Mouse (Mus musculus): ENCODE data around the gene Ppp3cb. TPM values are rescaled to one million over a fixed set of nuclear protein-coding genes. Genes with fewer than 3 reads are reported as not detected.

The Ppp3cb gene
- polyA plus RNA-seq, 1 experiment from 2014 or later = 79.5 TPM

- peaks cover 15% of the 10 kb centered on the region for H3K4me1 ChIP-seq
- H3K27me3 ChIP-seq = no peaks in the 10 kb centered on the region
- ATAC-seq (ENCODE audit: low FRiP score) = no peak
- H3K9ac ChIP-seq = no peak overlapping the region
- 80% methylated on average over 7 of the region's 7 CpGs for whole genome bisulfite sequencing
- H3K4me2 ChIP-seq = peak overlapping the region; percentile 63
- H3K36me3 ChIP-seq (replicated peaks) = peaks cover 16% of the 10 kb centered on the region
- H3K9me3 ChIP-seq = no peaks in the 10 kb centered on the region
- no peak overlapping the region for H3K27ac ChIP-seq
- H3K4me3 ChIP-seq (replicated peaks) = peak overlapping the region; percentile 96
These were observed 1.6 kb downstream of the Ppp3cb start for GRCm38 (mm10) chr14:20544467-20545411.

DNA sequence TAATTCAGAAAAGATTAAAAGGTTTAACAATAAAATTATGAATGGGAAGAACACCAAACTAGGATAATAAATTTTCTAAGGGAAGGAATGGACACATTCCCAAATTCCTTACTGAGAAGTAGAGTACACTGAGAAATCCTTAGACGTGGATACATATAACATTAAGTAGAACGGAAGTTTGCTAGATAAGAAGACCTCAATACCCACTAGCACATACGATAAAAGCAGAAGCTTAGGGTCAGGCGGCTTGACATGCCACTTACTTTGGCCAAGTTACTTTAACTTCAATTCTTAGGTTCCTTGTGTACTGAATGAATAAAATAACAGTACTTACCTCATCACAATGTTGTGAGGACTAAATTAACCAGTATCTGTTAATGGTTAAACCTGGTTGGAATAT, 16.7 kb downstream of the Ppp3cb start:
- WGBS = 94% methylated on average over 4 of the region's 4 CpGs
- ATAC-seq (ENCODE audit: low FRiP score) = no peak
- Histone ChIP-seq H3K4me2 (no peak overlapping the region), H3K4me3 (replicated peaks) (no peak overlapping the region), H3K27ac (no peak overlapping the region), H3K9me3 (no peaks in the 10 kb centered on the region), H3K27me3 (no peaks in the 10 kb centered on the region), H3K36me3 (replicated peaks) (peaks cover 3% of the 10 kb centered on the region; the same call in 1 of the 2 replicates), H3K4me1 (no peaks in the 10 kb centered on the region), H3K9ac (no peak overlapping the region)

- Histone ChIP-seq H3K4me1 (no peaks in the 10 kb centered on the region), H3K4me3 (replicated peaks) (no peak overlapping the region), H3K27me3 (no peaks in the 10 kb centered on the region), H3K4me2 (no peak overlapping the region), H3K9ac (no peak overlapping the region), H3K9me3 (no peaks in the 10 kb centered on the region), H3K36me3 (replicated peaks) (peaks cover 24% of the 10 kb centered on the region), H3K27ac (no peak overlapping the region)
- no peak for ATAC-seq (ENCODE audit: low FRiP score)
- 96% methylated on average over 2 of the region's 2 CpGs for WGBS
These were observed 26.2 kb downstream of the Ppp3cb start for GRCm38 (mm10) chr14:20520179-20520578.

- ATAC-seq (ENCODE audit: low FRiP score) = no peak
- Histone ChIP-seq H3K4me3 (replicated peaks) (no peak overlapping the region), H3K4me2 (no peak overlapping the region), H3K27ac (no peak overlapping the region), H3K27me3 (no peaks in the 10 kb centered on the region), H3K4me1 (no peaks in the 10 kb centered on the region), H3K9ac (no peak overlapping the region), H3K9me3 (no peaks in the 10 kb centered on the region), H3K36me3 (replicated peaks) (peaks cover 21% of the 10 kb centered on the region)
- WGBS = 67% methylated on average over 2 of the region's 2 CpGs
These were observed 37.9 kb downstream of the Ppp3cb start for GRCm38 (mm10) chr14:20508424-20508823.

- H3K36me3 ChIP-seq (replicated peaks) = peaks cover 19% of the 10 kb centered on the region
- ATAC-seq (ENCODE audit: low FRiP score) = no peak
- no peak overlapping the region for H3K4me2 ChIP-seq
- 99% methylated on average over 10 of the region's 10 CpGs for WGBS
- no peak overlapping the region for H3K27ac ChIP-seq
- no peak overlapping the region for H3K4me3 ChIP-seq (replicated peaks)
- H3K27me3 ChIP-seq = no peaks in the 10 kb centered on the region
- H3K9ac ChIP-seq = no peak overlapping the region
- no peaks in the 10 kb centered on the region for H3K9me3 ChIP-seq
- no peaks in the 10 kb centered on the region for H3K4me1 ChIP-seq
These were observed 43.4 kb downstream of the Ppp3cb start for GRCm38 (mm10) chr14:20502966-20503365.

GRCm38 (mm10) chr14:20499982-20500381, 46.4 kb downstream of the Ppp3cb start:
- WGBS = 89% methylated on average over 3 of the region's 3 CpGs
- no peak overlapping the region for H3K27ac ChIP-seq
- H3K4me1 ChIP-seq = no peaks in the 10 kb centered on the region
- H3K27me3 ChIP-seq = no peaks in the 10 kb centered on the region
- H3K9ac ChIP-seq = no peak overlapping the region
- H3K9me3 ChIP-seq = no peaks in the 10 kb centered on the region
- no peak for ATAC-seq (ENCODE audit: low FRiP score)
- H3K4me3 ChIP-seq (replicated peaks) = no peak overlapping the region
- H3K4me2 ChIP-seq = no peak overlapping the region
- peaks cover 37% of the 10 kb centered on the region for H3K36me3 ChIP-seq (replicated peaks)

DNA sequence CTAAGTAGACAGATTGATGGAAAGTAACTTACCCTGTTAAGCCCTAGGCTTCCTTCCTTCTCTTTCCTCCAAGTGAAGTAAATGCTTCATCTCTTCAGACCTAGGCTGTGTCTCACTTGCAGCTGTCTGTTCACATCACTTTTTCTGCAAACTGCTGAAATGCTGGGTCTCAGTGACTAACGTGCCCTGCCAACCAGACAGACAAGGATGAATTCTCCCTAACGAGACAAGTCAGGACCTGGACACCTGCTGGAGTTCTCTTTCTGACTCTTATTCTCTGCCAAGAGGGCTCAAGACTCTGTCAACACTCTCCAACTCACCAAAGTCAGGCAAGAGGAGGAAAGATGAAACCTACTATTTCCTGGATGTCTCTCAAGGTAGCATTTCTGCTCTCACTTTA, 49.8 kb downstream of the Ppp3cb start, which contains the start of gene Mss51:
Gene Mss51 (minus strand): TSS at position 299 of the 400 bp plus-strand sequence.
- H3K27ac ChIP-seq = no peak within 1 kb of the TSS
- ATAC-seq (ENCODE audit: low FRiP score) = no peak
- WGBS = 60% methylated on average over 2 of the region's 2 CpGs
- H3K27me3 ChIP-seq = no peaks in the 10 kb centered on the region
- no peak within 1 kb of the TSS for H3K9ac ChIP-seq
- H3K4me2 ChIP-seq = no peak within 1 kb of the TSS
- H3K4me1 ChIP-seq = no peaks in the 10 kb centered on the region
- no peaks in the 10 kb centered on the region for H3K9me3 ChIP-seq
- no peak within 1 kb of the TSS for H3K4me3 ChIP-seq (replicated peaks)
- H3K36me3 ChIP-seq (replicated peaks) = peaks cover 44% of the 10 kb centered on the region

DNA sequence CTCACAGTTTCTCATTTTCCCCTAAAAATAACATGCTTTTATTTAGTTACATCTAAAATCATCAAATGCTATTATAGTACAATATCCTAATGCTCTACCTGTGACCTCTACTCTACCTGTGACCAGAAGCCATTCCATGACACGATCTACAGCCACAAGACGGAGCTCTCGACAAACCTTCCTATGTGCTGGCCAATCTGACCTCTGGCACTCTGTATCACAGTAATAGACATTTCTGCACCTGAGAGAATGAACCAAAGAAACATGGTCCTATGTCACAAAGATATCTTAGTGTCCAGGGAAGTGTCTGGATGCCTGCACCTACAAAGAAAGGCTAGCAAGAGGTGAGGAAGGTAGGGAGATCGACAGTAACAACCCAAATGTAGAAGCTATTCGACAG, 60.3 kb downstream of the Ppp3cb start:
- no peak for ATAC-seq (ENCODE audit: low FRiP score)
- no peak overlapping the region for H3K9ac ChIP-seq
- no peaks in the 10 kb centered on the region for H3K9me3 ChIP-seq
- WGBS = 98% methylated on average over 5 of the region's 5 CpGs
- H3K4me1 ChIP-seq = no peaks in the 10 kb centered on the region
- H3K27me3 ChIP-seq = no peaks in the 10 kb centered on the region
- no peak overlapping the region for H3K4me2 ChIP-seq
- peaks cover 30% of the 10 kb centered on the region for H3K36me3 ChIP-seq (replicated peaks)
- no peak overlapping the region for H3K4me3 ChIP-seq (replicated peaks)
- no peak overlapping the region for H3K27ac ChIP-seq

DNA sequence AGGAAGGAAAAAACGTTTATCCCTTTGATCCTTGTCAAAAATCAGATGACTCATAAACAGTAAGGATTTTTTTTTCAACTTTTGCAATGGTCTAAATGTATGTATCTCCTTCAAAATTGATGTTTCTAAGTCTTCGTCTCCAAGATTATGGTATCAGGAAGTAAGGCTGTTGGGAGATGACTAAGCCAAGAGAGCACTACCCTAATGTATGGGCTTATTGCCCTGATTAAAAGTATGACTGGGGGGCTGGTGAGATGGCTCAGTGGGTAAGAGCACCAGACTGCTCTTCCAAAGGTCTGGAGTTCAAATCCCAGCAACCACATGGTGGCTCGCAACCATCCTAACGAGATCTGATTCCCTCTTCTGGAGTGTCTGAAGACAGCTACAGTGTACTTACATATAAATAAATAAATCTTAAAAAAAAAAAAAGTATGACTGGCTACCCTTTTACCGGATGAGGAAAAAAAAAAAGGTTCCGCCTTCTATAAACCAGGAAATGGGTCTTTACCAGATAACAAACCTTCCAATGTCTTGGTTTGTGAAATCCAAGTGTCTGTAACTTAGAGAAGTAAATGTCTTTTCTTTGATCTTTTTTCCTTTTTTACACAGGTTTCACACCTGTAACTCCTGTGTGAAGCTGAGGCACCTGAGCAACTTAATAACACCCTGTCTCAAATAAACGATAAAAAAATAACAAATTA, 64.2 kb downstream of the Ppp3cb start:
- no peak for ATAC-seq (ENCODE audit: low FRiP score)
- Histone ChIP-seq H3K9ac (no peak overlapping the region), H3K4me1 (peaks cover 3% of the 10 kb centered on the region; the same call in 1 of the 2 replicates), H3K4me3 (replicated peaks) (no peak overlapping the region), H3K9me3 (no peaks in the 10 kb centered on the region), H3K36me3 (replicated peaks) (peaks cover 21% of the 10 kb centered on the region), H3K27ac (no peak overlapping the region), H3K27me3 (0 out of 2 replicates have a peak, but pooled peaks cover 10% of the 10 kb centered on the region), H3K4me2 (no peak overlapping the region)
- WGBS = 89% methylated on average over 7 of the region's 7 CpGs

DNA sequence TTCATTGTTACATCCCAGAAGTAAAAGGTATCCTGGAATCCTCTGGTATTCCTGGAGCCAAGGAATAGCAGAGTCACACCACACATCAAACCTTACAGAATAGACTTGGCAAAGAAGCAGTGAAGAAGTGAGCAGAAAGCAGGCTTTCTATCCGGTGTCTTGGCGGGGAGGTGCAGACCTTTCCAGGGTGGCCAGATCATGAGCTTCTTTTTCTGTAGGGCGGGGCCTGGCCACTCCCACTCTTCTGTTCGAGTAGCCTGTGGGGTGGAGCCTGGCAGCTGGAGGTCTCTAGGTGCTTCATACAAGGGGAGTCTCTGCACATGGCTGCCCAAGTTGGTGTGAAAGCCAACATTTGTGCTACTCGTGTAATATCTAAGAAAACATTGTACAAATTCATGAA, 65.2 kb downstream of the Ppp3cb start:
- Histone ChIP-seq H3K27ac (no peak overlapping the region), H3K36me3 (replicated peaks) (peaks cover 18% of the 10 kb centered on the region), H3K9ac (no peak overlapping the region), H3K9me3 (no peaks in the 10 kb centered on the region), H3K4me1 (peaks cover 3% of the 10 kb centered on the region; the same call in 1 of the 2 replicates), H3K4me2 (no peak overlapping the region), H3K27me3 (0 out of 2 replicates have a peak, but pooled peaks cover 10% of the 10 kb centered on the region), H3K4me3 (replicated peaks) (no peak overlapping the region)
- 21% methylated on average over 5 of the region's 5 CpGs for WGBS
- ATAC-seq (ENCODE audit: low FRiP score) = no peak

GRCm38 (mm10) chr14:20480195-20480579, 66.2 kb downstream of the Ppp3cb start:
- Histone ChIP-seq H3K36me3 (replicated peaks) (peaks cover 15% of the 10 kb centered on the region), H3K27me3 (0 out of 2 replicates have a peak, but pooled peaks cover 10% of the 10 kb centered on the region), H3K27ac (no peak overlapping the region), H3K4me3 (replicated peaks) (peak overlapping the region; percentile 62), H3K4me1 (peaks cover 3% of the 10 kb centered on the region; the same call in 1 of the 2 replicates), H3K9me3 (no peaks in the 10 kb centered on the region), H3K4me2 (peak overlapping the region; percentile 86), H3K9ac (no peak overlapping the region)
- 66% methylated on average over 1 of the region's 1 CpGs for WGBS
- no peak for ATAC-seq (ENCODE audit: low FRiP score)
